Mouse (Mus musculus) left cerebral cortex, postnatal 4 days (tissue): Measurements from ENCODE around the gene Stk11ip. TPM values are rescaled to one million over a fixed set of nuclear protein-coding genes. Genes with fewer than 3 reads are reported as not detected.
A peak's percentile ranks its signal among the peaks of the same experiment; 100 is the strongest.

Source experiments
- DNase-seq: peaks from one replicate; pipeline ENCODE4 v3.0.0-alpha.2; 2022
- intact Hi-C: fragments of 180-260 bp; cut with DNase I; formaldehyde crosslinking; loops from one replicate; pipeline ENCODE4 v1.15.1; 2025
- total RNA-seq, 2 experiments: library from RNA; stranded (reverse); gene quantifications; 2 replicates each; pipeline ENCODE4 v1.2.3; 2021

Stk11ip gene
- 10 to 100 TPM; 28.0 to 33.7 TPM for total RNA-seq

- intact Hi-C loops, result no loop called here
- peak; percentile 92 for DNase-seq
Measured at GRCm38 (mm10) chr1:75521321-75522031, at the start of gene Stk11ip. Stk11ip (plus strand) TSS chr1:75521529.

- intact Hi-C loops, result loop anchor here (5.0 kb wide), 1 partner anchor 121 kb away; no protein-coding TSS in a partner anchor
- no peak for DNase-seq
Measured at GRCm38 (mm10) chr1:75476441-75476840, 44.9 kb upstream of the Stk11ip start.

- intact Hi-C loops, result loop anchor here (5.0 kb wide), 1 partner anchor 120 kb away; no protein-coding TSS in a partner anchor
Measured at GRCm38 (mm10) chr1:75477264-75477965, 43.9 kb upstream of the Stk11ip start.

DNA sequence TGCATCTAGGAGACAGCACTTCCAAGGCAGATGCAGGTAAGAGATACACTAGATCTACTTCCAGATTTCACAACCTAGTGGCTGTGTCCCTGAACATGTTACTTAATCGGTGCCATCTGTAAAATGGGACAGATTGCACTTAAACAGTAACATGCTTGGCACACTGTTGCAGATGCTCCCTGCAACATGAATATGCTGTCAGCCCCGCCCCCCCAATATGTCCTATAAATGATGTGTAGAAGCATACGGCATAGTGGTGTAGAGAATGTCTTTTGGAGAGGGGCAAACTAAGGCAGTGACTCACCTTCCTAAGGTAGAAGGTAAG, 43.4 kb upstream of the Stk11ip start:
- DNase-seq, result no peak
- intact Hi-C loops, result loop anchor here (5.0 kb wide), 1 partner anchor 119 kb away; no protein-coding TSS in a partner anchor

More at GRCm38 (mm10) chr1:75477264-75477965, 43.9 kb upstream of the Stk11ip start:
- DNase-seq, result peak; percentile 87

DNA sequence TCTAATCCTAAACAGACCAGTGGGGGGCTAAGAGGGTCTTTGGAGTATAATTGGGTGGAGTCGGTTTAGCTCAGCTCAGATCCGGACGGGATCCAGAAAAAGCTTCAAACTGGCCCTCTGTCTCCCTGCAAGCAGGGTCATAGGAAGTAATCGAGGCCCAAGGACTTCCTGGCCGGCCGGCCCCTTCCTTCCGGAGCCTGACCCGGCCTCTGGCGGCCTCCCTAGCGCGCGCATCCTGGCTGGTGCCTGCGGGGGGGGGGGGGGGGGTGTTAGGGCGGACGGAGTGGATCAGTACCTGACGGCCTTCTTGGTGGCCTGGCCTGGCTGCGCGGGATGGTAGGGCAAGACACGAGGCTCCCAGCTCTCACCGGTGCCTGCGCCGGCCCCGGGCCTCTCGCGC, 42.8 kb upstream of the Stk11ip start:
- no peak for DNase-seq
- intact Hi-C loops, result loop anchor here (5.0 kb wide), 1 partner anchor 119 kb away; no protein-coding TSS in a partner anchor

GRCm38 (mm10) chr1:75478916-75479634, 42.3 kb upstream of the Stk11ip start, which contains the start of the genes Chpf and Tmem198:
Chpf (minus strand) TSS chr1:75479307.
Tmem198 (plus strand) TSS chr1:75479532.
- intact Hi-C loops, result loop anchor here (5.0 kb wide), 1 partner anchor 118 kb away; no protein-coding TSS in a partner anchor
- peak; percentile 99 for DNase-seq

- intact Hi-C loops, result loop anchor here (5.0 kb wide), 1 partner anchor 118 kb away; no protein-coding TSS in a partner anchor
- DNase-seq, result no peak
Measured at GRCm38 (mm10) chr1:75479635-75479989, 41.7 kb upstream of the Stk11ip start.

DNA sequence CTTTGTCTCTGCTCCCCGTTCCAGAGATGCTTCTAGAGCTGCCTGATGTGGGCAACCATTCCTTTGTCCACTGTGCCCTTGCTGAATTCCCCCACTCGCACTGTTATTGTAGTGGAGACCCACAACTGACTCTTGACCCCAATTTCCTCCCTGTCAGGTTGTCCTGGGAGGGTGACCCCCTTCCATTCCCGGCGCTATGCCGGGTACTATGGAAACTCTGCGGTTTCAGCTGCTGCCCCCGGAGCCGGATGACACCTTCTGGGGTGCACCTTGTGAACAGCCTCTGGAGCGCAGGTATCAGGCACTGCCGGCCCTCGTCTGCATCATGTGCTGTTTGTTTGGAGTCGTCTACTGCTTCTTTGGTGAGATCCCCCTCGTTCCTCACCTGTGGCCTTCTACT, 41.3 kb upstream of the Stk11ip start:
- no peak for DNase-seq
- intact Hi-C loops, result no loop called here

GRCm38 (mm10) chr1:75480735-75481134, 40.6 kb upstream of the Stk11ip start:
- intact Hi-C loops, result no loop called here
- no peak for DNase-seq

GRCm38 (mm10) chr1:75486561-75486960, 34.8 kb upstream of the Stk11ip start:
- no peak for DNase-seq
- intact Hi-C loops, result no loop called here

DNA sequence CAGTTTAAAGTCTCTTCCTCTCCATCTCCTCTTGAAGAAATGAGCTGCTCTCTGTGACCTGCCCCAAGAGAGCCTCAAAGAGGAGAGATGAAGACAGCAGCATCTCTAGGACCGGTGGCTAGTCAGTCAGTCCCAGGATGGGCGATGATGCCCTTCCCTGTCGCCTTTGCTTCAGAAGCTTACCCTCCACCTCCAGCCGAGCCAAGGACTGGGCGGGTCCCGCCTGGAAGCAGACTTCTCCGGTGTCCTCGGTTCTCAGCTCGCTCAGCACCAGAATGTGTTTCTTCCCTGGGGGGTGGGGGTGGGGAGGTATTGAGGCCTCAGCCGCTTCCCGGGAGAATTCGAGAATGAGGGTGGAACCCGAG, 34.3 kb upstream of the Stk11ip start:
- intact Hi-C loops, result no loop called here
- DNase-seq, result no peak

DNA sequence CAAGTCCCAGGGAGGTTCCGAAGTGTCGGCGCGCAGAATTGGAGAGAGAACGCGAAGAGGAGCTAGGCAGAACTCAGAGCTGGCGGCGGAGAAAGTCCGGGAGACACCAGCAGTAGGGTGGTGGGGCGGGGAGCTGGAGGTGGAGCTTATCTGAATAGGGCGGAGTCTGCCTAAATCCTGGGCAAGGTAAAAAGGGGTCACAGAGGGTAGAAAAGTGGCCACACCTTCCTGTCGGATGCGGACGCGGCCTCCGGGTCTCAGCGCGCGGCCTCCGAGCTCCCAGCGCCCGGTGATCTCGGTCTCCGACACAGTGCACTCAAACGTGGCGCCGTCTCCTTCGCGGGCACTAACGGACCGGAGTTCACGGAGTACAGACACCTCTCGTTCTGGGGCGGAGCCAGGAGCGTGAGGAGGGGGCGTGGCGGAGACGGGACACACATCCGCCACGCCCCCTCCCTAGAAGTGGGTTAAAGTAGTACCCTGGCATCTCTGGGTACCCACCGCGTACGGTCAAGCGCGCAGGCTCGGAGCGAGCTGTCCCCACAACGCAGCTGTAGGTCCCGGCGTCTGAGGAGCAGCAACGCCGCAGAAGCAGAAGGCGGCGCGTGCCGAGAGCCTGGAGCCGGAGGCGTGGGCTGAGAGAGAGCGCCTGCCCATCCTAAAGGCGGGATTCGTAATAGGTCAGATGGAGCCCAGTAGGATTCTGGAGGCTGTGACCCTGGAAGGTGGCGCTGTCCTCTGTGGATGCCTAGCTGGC, 33.7 kb upstream of the Stk11ip start:
- peak; percentile 76 for DNase-seq
- intact Hi-C loops, result no loop called here

- intact Hi-C loops, result no loop called here
- no peak for DNase-seq
Measured at GRCm38 (mm10) chr1:75490785-75491551, 30.4 kb upstream of the Stk11ip start.

DNA sequence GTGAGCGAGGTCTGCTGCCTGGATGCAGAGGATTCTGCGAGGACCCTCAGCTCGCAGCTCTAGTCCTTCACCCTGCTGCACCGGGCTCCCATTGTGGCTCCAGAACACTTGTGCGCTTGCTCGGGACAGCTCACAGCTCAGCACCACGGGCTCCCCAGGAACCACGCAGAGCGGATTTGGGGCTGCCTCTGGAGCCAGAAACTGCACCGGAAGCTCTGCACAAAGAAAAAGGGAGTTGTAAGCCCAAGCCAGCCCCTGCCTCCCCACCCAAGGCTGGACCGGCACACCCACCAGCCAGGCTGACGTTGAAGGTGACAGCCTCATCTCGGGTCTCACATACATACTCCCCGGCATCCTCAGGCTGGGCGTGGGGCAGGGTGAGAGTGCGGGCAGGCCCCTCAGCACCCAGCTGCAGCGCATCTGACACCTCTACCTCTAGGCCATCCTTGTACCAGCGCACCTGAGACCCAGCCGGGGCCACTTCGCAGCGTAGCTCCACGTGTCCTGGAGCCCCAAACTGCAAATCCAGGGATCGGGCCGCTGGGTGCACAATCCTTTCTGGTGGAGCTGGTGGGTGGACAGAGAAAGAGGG, 28.7 kb upstream of the Stk11ip start:
- no peak for DNase-seq
- intact Hi-C loops, result no loop called here

DNA sequence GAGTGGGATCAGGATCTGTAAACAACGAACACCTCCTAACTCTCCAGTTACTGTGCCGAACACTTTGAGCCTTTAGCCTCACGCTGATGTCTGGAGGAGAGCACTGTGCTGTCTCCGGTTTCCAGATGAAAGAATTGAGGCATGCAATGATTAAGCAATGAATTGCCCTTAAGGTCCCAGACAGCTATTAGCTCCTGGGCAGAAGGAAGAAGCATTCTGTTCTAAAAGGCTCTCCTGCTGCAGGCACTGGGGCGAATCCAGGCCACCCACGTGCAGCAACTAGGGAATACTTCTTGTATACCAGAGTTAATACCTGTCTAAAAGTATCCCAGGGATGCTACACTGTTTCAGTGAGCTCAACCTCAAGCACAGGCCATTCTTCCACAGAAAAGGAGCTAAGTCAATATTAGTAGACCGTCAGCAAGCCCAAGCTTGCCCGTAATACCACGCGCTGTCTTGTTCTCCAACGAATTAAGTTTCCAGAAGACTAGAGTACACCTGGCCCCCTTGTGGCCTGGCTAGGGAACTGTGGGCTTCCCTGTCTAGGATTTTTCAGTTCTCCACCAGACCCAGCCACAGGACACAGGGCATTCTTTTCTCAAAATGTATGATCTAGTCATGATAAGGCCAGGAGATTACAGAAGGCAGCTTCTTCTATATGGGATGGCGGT, 26.3 kb upstream of the Stk11ip start:
- intact Hi-C loops, result no loop called here
- DNase-seq, result peak; percentile 51

DNA sequence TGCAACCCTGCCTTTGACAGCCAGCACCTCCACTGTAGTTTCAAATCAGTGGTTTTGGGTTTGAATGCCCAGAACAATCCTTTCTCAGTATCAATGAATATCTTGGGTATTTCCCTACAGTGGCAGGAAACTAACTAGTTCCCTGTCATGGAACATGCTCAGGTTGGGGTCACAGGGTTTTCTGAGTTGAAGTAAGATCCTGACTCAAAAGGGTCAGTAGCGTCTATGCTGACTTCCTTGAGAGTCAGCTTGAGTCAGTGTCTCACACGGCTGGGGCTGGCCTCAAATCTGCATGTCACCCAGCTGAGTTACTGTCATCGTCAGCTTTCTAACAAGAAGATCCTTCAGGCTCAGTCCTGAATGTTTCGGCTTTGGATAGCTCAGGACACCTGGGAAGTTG, 22.4 kb upstream of the Stk11ip start:
- intact Hi-C loops, result no loop called here
- no peak for DNase-seq

DNA sequence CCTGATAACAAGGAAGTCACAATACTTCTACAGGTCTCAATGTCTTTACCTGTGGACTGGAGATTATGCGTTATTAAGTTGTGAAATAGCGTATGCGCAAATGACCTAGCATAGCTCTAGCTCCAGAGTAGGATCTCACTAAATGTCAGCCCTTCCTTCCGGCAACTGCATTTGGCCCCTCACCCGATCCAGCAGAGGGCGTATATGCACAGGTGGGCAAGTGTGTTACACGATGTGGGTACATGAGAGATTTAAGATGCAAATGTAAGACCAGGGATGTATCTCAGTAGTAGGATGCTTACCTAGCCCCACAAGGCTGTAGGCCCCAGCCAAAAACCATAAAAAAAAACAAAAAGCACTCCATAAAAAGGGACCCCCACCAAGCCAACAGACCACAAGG, 21.9 kb upstream of the Stk11ip start:
- no peak for DNase-seq
- intact Hi-C loops, result no loop called here

GRCm38 (mm10) chr1:75501905-75502304, 19.4 kb upstream of the Stk11ip start:
- DNase-seq, result no peak
- intact Hi-C loops, result loop anchor here (10.0 kb wide), 1 partner anchor 53 kb away; no protein-coding TSS in a partner anchor
